Mouse (Mus musculus): Measurements from ENCODE around the gene Nme8. TPM values are rescaled to one million over a fixed set of nuclear protein-coding genes. Genes with fewer than 3 reads are reported as not detected.

Nme8 gene
- total and polyA plus RNA-seq, 3 experiments: not detected

GRCm38 (mm10) chr13:19730826-19731225 is 33.2 kb upstream of the Nme8 start:
- H3K9ac ChIP-seq (ENCODE audit: insufficient read depth, low read depth): no peak overlapping the region
- H3K36me3 ChIP-seq (replicated peaks in 1 of 2; ENCODE audit: control insufficient read depth in 1 of 2, insufficient read depth in 1 of 2, low read length in 1 of 2): no peaks in the 10 kb centered on the region
- H3K9me3 ChIP-seq (replicated peaks; ENCODE audit: low read length): no peaks in the 10 kb centered on the region
- no peak overlapping the region for H3K4me3 ChIP-seq (replicated peaks in 1 of 3; ENCODE audit: low read depth in 2 of 3, low read length in 2 of 3, poor library complexity in 1 of 3)
- in situ Hi-C loops (cut with MboI; ENCODE audit: low pct_ligation_motif_present, low pct_unique_long_range_greater_than_20kb, low sequenced_read_pairs) (no loop called here), dilution Hi-C loops (cut with MboI; ENCODE audit: extremely low pct_ligation_motif_present, extremely low pct_unique_long_range_greater_than_20kb, low sequenced_read_pairs) (no loop called here)
- no peaks in the 10 kb centered on the region for H3K4me1 ChIP-seq (ENCODE audit: control insufficient read depth in 1 of 2, insufficient read depth in 2 of 2)
- H3K4me2 ChIP-seq (ENCODE audit: insufficient read depth, low read depth, poor library complexity, severe bottlenecking): no peak overlapping the region
- DNase-seq (ENCODE audit: extremely low read depth): no peak
- H3K27ac ChIP-seq (ENCODE audit: insufficient read depth, low read depth): no peak overlapping the region
- TF ChIP-seq ZMIZ1 (IDR thresholded peaks at IDR 0.05; ENCODE audit: low read depth, low read length): no peak
- no peak for TF ChIP-seq KAT2A (IDR thresholded peaks at IDR 0.05; ENCODE audit: insufficient replicate concordance, low read length)
- no peak for TF ChIP-seq ZKSCAN1 (IDR thresholded peaks at IDR 0.05; ENCODE audit: borderline replicate concordance, low read depth, low read length)
- TF ChIP-seq GABPA (IDR thresholded peaks at IDR 0.05; ENCODE audit: insufficient replicate concordance, low read depth, low read length): no peak
- TF ChIP-seq ETS1 (conservative IDR thresholded peaks at IDR 0.05; ENCODE audit: low read depth, low read length): no peak
- TF ChIP-seq NRF1 (IDR thresholded peaks at IDR 0.05; ENCODE audit: low read depth, low read length): no peak
- TF ChIP-seq MAZ (IDR thresholded peaks at IDR 0.05; ENCODE audit: low read depth, low read length): no peak
- no peak for TF ChIP-seq MAX (IDR thresholded peaks at IDR 0.05; ENCODE audit: low read length)
- no peak for TF ChIP-seq NELFE (IDR thresholded peaks at IDR 0.05; ENCODE audit: low read depth, low read length)
- TF ChIP-seq CHD1 (IDR thresholded peaks at IDR 0.05; ENCODE audit: low read depth, low read length): no peak
- no peak for TF ChIP-seq USF2 (conservative IDR thresholded peaks at IDR 0.05; ENCODE audit: low read depth, low read length)
- TF ChIP-seq MAFK (IDR thresholded peaks at IDR 0.05; ENCODE audit: insufficient replicate concordance, low read length): no peak
- TF ChIP-seq ZNF384 (IDR thresholded peaks at IDR 0.05; ENCODE audit: low read depth, low read length): no peak
- TF ChIP-seq MXI1 (IDR thresholded peaks at IDR 0.05; ENCODE audit: low read depth, low read length): no peak
- H3K27me3 ChIP-seq (replicated peaks): no peaks in the 10 kb centered on the region
- no peaks in the 10 kb centered on the region for H3K79me2 ChIP-seq (replicated peaks; ENCODE audit: control insufficient read depth, extremely low read depth, insufficient read depth, poor library complexity, severe bottlenecking)

GRCm38 (mm10) chr13:19718954-19719353 is 21.4 kb upstream of the Nme8 start:
- in situ Hi-C loops (cut with MboI; ENCODE audit: low pct_ligation_motif_present, low pct_unique_long_range_greater_than_20kb, low sequenced_read_pairs) (no loop called here), dilution Hi-C loops (cut with MboI; ENCODE audit: extremely low pct_ligation_motif_present, extremely low pct_unique_long_range_greater_than_20kb, low sequenced_read_pairs) (no loop called here)
- no peaks in the 10 kb centered on the region for H3K79me2 ChIP-seq (replicated peaks; ENCODE audit: control insufficient read depth, extremely low read depth, insufficient read depth, poor library complexity, severe bottlenecking)
- no peak overlapping the region for H3K4me3 ChIP-seq (replicated peaks in 1 of 3; ENCODE audit: low read depth in 2 of 3, low read length in 2 of 3, poor library complexity in 1 of 3)
- no peak overlapping the region for H3K27ac ChIP-seq (ENCODE audit: insufficient read depth, low read depth)
- no peaks in the 10 kb centered on the region for H3K4me1 ChIP-seq (ENCODE audit: control insufficient read depth in 1 of 2, insufficient read depth in 2 of 2)
- H3K9me3 ChIP-seq (replicated peaks; ENCODE audit: low read length): no peaks in the 10 kb centered on the region
- no peak overlapping the region for H3K9ac ChIP-seq (ENCODE audit: insufficient read depth, low read depth)
- no peak overlapping the region for H3K4me2 ChIP-seq (ENCODE audit: insufficient read depth, low read depth, poor library complexity, severe bottlenecking)
- DNase-seq (ENCODE audit: extremely low read depth): no peak
- no peak for TF ChIP-seq SIN3A (IDR thresholded peaks at IDR 0.05; ENCODE audit: low read length)
- TF ChIP-seq POLR2AphosphoS2 (IDR thresholded peaks at IDR 0.05; ENCODE audit: low read depth, low read length): no peak
- TF ChIP-seq KAT2A (IDR thresholded peaks at IDR 0.05; ENCODE audit: insufficient replicate concordance, low read length): no peak
- no peak for TF ChIP-seq PAX5 (IDR thresholded peaks at IDR 0.05; ENCODE audit: low read length)
- no peaks in the 10 kb centered on the region for H3K36me3 ChIP-seq (replicated peaks in 1 of 2; ENCODE audit: control insufficient read depth in 1 of 2, insufficient read depth in 1 of 2, low read length in 1 of 2)
- H3K27me3 ChIP-seq (replicated peaks): no peaks in the 10 kb centered on the region
